Mouse (Mus musculus) neural tube, embryonic 13.5 days (tissue): ENCODE measurements around the gene Pgm3. TPM values are rescaled to one million over a fixed set of nuclear protein-coding genes. Genes with fewer than 3 reads are reported as not detected.

Experiments used
- ATAC-seq: fragments of 200-750 bp; cut with Nextera tagmentation; 2 replicates; pipeline ENCODE4 v1.8.0; 2017; ENCODE audit warnings: low read depth, mild to moderate bottlenecking, moderate TSS enrichment, moderate library complexity
- H3K27ac ChIP-seq: fragments of 300-500 bp; sonication (generic); replicated peaks from 2 replicates; pipeline ENCODE4 v1.5.1; 2015; ENCODE audit warnings: moderate library complexity, mild to moderate bottlenecking, inconsistent platforms
- H3K27me3 ChIP-seq: fragments of 300-500 bp; sonication (generic); 2 replicates; pipeline ENCODE4 v1.6.1; 2015; ENCODE audit warnings: mild to moderate bottlenecking, inconsistent platforms
- H3K36me3 ChIP-seq: fragments of 300-500 bp; sonication (generic); 2 replicates; pipeline ENCODE4 v1.6.1; 2015; ENCODE audit warnings: mild to moderate bottlenecking, inconsistent platforms
- H3K4me1 ChIP-seq: fragments of 300-500 bp; sonication (generic); replicated peaks from 2 replicates; pipeline ENCODE4 v1.6.1; 2015; ENCODE audit warnings: inconsistent platforms
- H3K4me2 ChIP-seq: fragments of 300-500 bp; sonication (generic); 2 replicates; pipeline ENCODE4 v1.6.1; 2015; ENCODE audit warnings: inconsistent platforms, mild to moderate bottlenecking, moderate library complexity
- H3K4me3 ChIP-seq: fragments of 300-500 bp; sonication (generic); 2 replicates; pipeline ENCODE4 v1.5.1; 2015; ENCODE audit warnings: mild to moderate bottlenecking, inconsistent platforms
- H3K9ac ChIP-seq: fragments of 300-500 bp; sonication (generic); 2 replicates; pipeline ENCODE4 v1.6.1; 2015; ENCODE audit warnings: moderate library complexity, mild to moderate bottlenecking, inconsistent platforms
- H3K9me3 ChIP-seq: fragments of 300-500 bp; sonication (generic); 2 replicates; pipeline ENCODE4 v1.6.1; 2016; ENCODE audit warnings: inconsistent platforms
- WGBS: fragments of 180-500 bp; shearing (Covaris S2); methylation state at CpG from one replicate; pipeline ENCODE4 v1.1.7; 2015; 5-methylcytosine and 5-hydroxymethylcytosine counted together
- polyA plus RNA-seq: library from polyadenylated mRNA; unstranded; fragments of >200 nt; fragmentation: Nextera tagmentation; extraction: Ambion mirVana; gene quantifications from 2 replicates; pipeline ENCODE4 v1.2.1, GENCODE M21; 2015

Pgm3 gene
- polyA plus RNA-seq, 1 experiment from 2014 or later, result 37.4 TPM

DNA sequence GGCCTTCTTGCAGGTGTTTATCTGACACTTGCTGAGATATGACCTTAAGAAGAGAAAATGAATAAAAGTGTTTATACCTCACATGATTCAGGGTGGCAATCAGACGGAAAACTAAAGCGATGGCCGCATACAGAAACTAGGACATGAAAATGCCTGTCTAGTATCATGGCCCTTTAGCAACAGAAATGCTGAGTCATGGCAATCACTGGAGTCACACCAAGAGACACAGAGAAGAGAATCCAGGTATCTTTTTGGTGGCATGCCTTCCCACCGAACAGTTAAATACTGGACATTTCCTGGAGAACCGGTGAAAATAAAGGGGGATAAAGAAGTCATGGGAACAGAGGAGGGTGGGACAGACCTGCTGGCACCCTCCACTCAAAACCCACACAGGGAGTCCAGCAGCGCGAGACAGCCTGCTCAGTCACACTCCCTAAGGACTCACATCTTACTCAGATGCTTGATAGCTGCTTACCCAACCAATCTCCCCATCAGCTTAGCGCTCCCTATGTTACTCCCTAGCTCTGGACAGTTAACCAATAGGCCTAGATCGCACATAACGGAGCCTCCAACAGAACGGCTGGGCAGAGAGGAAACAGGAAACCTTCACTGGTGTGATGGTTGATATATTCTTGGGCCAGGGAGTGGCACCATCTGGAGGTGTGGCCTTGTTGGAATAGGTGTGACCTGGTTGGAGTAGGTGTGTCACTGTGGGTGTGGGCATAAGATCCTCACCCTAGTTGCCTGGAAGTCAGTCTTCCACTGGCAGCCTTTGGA, 15.6 kb upstream of the Pgm3 start:
- H3K4me1 ChIP-seq, result no peaks in the 10 kb centered on the region
- H3K27ac ChIP-seq, result no peak overlapping the region
- H3K4me3 ChIP-seq, result no peak overlapping the region
- no peak overlapping the region for H3K9ac ChIP-seq
- ATAC-seq, result no peak
- H3K27me3 ChIP-seq, result no peaks in the 10 kb centered on the region
- no peaks in the 10 kb centered on the region for H3K36me3 ChIP-seq
- 91% methylated on average over 11 of the region's 11 CpGs for WGBS
- H3K9me3 ChIP-seq, result no peaks in the 10 kb centered on the region
- H3K4me2 ChIP-seq, result no peak overlapping the region

DNA sequence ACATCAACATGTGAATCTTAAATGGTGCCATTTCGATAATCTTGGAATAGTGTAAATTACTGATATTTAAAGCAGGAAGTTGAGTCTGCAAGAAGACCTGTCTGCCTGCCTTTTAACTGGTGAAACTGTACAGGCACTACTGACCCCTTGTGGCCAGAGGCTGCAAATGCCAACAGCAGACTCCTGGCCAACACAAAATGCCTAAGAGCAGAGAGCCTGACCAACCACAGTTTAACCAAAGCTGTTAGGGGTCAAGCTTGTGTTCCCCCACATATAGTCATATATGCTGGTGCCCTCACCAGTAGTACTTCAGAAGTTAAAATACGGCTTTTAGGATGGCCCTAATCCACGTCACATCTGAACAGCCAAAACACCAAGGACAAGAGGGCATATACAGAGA, 12.1 kb upstream of the Pgm3 start:
- Histone ChIP-seq H3K36me3 (no peaks in the 10 kb centered on the region), H3K4me3 (no peak overlapping the region), H3K9ac (no peak overlapping the region), H3K4me2 (no peak overlapping the region), H3K27me3 (no peaks in the 10 kb centered on the region), H3K27ac (no peak overlapping the region), H3K9me3 (no peaks in the 10 kb centered on the region), H3K4me1 (no peaks in the 10 kb centered on the region)
- ATAC-seq, result peak; percentile 43; the same call in 1 of the 2 replicates
- WGBS, result 61% methylated on average over 3 of the region's 3 CpGs

DNA sequence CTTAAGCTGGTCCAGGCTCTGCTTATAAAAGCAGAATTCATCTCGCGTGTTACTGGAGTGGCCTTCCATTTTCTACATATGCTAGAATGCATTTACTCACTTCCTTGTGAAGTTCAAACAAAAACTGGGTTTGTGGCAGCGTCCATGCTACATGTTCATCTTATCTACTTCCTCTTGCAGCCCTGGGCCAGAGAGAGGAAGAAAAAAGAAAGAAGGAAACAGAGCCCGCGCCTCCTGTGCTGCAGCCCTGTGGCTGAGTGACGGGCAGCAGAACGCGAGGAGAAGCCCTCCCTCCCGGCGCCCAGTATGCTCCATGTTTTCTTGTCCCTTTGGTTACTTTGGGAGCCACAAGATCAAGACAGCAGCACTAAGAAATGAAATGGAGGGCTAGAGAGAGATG, 8.0 kb upstream of the Pgm3 start:
- Histone ChIP-seq H3K4me1 (no peaks in the 10 kb centered on the region), H3K9me3 (no peaks in the 10 kb centered on the region), H3K27ac (no peak overlapping the region), H3K36me3 (no peaks in the 10 kb centered on the region), H3K9ac (no peak overlapping the region), H3K4me3 (no peak overlapping the region), H3K27me3 (no peaks in the 10 kb centered on the region), H3K4me2 (no peak overlapping the region)
- WGBS, result 93% methylated on average over 10 of the region's 10 CpGs
- no peak for ATAC-seq

DNA sequence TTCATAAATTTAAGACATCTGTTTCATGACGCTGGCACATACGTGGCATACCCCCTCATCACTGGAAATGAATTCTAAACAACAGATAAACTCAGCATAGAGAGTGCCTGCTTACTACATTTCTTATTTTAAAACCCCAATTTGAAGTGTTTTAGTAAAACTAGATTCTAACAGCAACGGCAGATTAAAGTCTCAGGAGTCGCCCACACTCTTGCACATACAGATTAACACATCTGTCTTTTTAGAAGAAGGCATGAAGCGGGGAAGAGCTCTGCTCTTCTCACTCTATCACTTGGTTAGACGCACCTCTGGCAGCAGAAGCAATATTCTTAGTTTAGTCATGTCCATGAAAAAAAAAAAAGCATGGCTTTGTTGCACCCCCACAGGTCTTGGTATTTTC, 3.5 kb upstream of the Pgm3 start:
- H3K9me3 ChIP-seq, result no peaks in the 10 kb centered on the region
- no peak overlapping the region for H3K4me2 ChIP-seq
- H3K27me3 ChIP-seq, result no peaks in the 10 kb centered on the region
- 89% methylated on average over 6 of the region's 6 CpGs for WGBS
- peaks cover 19% of the 10 kb centered on the region for H3K4me1 ChIP-seq
- ATAC-seq, result no peak
- H3K4me3 ChIP-seq, result no peak overlapping the region
- no peak overlapping the region for H3K27ac ChIP-seq
- no peaks in the 10 kb centered on the region for H3K36me3 ChIP-seq
- H3K9ac ChIP-seq, result no peak overlapping the region

DNA sequence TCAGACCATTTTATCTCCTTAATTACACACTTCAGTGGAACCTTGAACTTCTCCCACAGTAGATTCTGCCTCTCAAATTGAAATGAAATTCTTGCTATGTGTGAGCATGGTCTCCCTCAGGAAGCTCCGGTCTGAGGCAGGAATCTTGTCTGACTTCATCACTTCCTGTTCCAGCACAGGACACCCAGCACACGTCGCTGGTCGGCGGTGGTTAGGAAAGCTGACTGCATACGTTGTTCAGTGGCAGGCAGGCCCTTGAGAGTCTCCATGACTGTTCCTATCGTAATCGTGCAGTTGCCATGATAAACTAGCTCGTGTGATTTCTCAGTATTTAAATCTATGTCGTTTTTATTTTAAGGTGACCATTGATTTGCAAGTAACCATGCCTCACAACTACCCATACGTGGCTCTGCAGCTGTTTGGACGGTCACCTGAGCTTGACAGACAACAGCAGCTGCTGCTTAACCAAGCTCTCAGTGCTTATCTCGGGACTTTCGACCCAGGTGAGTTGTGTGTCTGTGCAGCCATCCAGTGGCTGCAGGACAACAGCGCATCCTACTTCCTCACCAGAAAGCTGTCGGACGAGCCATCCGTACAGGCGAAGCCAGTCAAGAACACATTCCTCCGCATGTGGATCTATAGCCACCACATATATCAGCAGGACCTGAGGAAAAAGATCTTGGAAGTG, 2.1 kb upstream of the Pgm3 start:
- WGBS, result 87% methylated on average over 20 of the region's 20 CpGs
- no peaks in the 10 kb centered on the region for H3K27me3 ChIP-seq
- ATAC-seq, result no peak
- H3K9me3 ChIP-seq, result no peaks in the 10 kb centered on the region
- H3K27ac ChIP-seq, result no peak overlapping the region
- H3K36me3 ChIP-seq, result peaks cover 8% of the 10 kb centered on the region
- no peak overlapping the region for H3K9ac ChIP-seq
- H3K4me2 ChIP-seq, result no peak overlapping the region
- peaks cover 21% of the 10 kb centered on the region for H3K4me1 ChIP-seq
- H3K4me3 ChIP-seq, result no peak overlapping the region

DNA sequence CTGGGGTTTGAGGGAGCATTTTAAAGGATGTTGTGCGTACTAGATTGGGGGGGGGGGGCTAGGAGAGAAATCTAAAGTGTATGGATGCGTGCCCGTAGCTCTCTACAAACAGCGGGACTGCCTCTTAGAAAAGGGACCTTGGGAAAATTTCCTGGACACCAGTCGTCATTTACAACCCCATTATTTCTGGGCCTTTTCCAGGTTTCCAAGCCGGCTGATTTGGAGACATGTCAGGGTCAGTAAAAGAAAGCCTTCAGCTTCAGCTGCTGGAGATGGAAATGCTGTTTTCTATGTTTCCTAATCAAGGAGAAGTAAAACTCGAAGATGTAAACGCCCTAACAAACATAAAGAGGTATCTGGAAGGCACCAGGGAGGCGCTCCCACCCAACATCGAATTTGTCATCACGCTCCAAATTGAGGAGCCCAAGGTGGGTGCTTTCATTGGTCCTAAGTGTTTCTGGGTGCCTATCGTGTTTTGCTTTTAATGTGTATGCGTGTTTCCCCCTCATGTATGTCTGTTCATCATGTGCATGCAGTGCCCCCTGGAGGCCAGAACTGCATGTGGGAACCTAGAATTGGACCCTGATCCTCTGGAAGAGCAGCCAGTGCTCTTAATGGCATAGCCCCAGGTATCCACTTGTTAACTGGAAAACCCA, 1.1 kb upstream of the Pgm3 start:
- peak overlapping the region; percentile 79 for H3K9ac ChIP-seq
- ATAC-seq, result peak; percentile 7
- H3K27me3 ChIP-seq, result no peaks in the 10 kb centered on the region
- no peak overlapping the region for H3K27ac ChIP-seq
- no peaks in the 10 kb centered on the region for H3K9me3 ChIP-seq
- peak overlapping the region; percentile 98 for H3K4me2 ChIP-seq
- H3K4me1 ChIP-seq, result peaks cover 21% of the 10 kb centered on the region
- WGBS, result 10% methylated on average over 13 of the region's 13 CpGs
- H3K4me3 ChIP-seq, result peak overlapping the region; percentile 68
- H3K36me3 ChIP-seq, result peaks cover 17% of the 10 kb centered on the region

DNA sequence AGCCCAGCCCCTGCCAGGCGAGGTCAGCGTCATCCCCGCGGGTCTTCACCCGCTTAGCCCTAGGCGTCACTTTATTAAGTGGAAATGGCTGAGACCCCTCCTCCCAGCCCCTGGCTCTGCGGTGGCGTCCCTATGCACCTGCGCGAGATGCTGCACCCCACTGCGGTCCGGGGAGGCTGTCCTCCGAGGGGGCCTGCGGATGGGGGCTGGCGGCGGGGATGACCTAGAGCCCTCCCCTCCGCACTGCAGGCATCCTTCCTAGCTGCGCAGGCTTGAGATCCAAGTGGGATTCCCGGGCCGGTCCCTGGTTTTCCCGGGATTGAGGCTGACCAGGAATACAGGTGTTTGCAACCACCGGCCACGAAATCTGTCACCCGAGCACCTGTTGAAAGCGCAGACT, 554 bp upstream of the Pgm3 start:
- WGBS, result under 1% methylated on average over 25 of the region's 25 CpGs
- ATAC-seq, result peak; percentile 67
- peaks cover 22% of the 10 kb centered on the region for H3K36me3 ChIP-seq
- H3K9ac ChIP-seq, result peak overlapping the region; percentile 79
- H3K4me2 ChIP-seq, result peak overlapping the region; percentile 98
- 0 out of 2 replicates have a peak overlapping the region, but pooled peaks have one; percentile 33 for H3K27ac ChIP-seq
- H3K4me3 ChIP-seq, result peak overlapping the region; percentile 68
- H3K9me3 ChIP-seq, result no peaks in the 10 kb centered on the region
- peaks cover 21% of the 10 kb centered on the region for H3K4me1 ChIP-seq
- no peaks in the 10 kb centered on the region for H3K27me3 ChIP-seq

DNA sequence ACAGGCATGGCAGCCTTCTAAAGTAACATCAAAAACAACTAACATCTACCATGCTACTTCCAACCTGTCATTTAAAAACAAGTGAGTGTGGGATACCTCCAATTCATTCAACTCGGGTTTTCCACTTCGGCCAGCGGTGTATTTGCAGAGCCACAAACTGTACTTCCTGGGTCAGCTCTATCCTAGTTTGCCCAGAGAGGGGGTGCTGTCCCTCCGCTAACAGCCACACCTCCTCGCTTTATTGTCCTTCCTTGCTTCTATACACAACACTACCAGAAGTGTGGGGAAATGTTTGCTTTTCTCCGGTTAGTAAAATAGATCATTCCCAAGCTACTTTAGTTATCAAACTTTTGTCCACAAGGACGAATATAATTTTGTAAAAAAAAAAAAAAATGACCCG, 696 bp downstream of the Pgm3 start:
- no peak overlapping the region for H3K27ac ChIP-seq
- peak overlapping the region; percentile 75 for H3K9ac ChIP-seq
- peak overlapping the region; percentile 98 for H3K4me2 ChIP-seq
- 16% methylated on average over 8 of the region's 8 CpGs for WGBS
- peak overlapping the region; percentile 68 for H3K4me3 ChIP-seq
- H3K9me3 ChIP-seq, result no peaks in the 10 kb centered on the region
- H3K36me3 ChIP-seq, result peaks cover 34% of the 10 kb centered on the region
- ATAC-seq, result no peak
- peaks cover 21% of the 10 kb centered on the region for H3K4me1 ChIP-seq
- no peaks in the 10 kb centered on the region for H3K27me3 ChIP-seq

DNA sequence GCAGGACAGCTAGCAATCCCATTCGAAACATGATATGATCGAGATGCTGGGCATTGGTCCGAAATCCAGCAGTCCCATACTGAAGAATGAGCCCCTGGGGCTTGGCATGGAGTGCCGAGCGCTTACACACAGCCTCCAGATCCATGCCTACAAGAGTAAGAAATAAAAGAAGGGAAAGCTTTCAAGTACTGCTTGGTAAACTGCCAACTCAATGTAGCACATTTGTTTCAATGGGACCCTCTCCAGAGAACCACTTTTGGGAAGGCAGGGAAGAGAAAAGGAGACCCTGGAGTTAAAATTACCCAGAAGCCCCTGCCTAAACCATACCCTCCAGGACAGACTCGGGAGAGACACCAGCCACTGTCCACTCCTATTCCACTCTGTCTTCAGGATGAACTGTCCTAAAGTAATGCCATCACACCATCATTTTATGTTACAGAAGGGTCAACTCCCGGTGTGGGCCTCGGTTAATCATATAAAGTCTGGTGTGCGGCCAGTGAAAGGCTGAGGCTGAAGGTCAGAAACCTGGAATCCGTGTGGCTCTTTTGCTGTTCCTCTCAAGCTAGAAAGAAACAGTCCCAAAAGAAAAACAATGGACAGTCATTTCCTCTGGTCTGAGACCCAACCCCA, 1.3 kb downstream of the Pgm3 start:
- Histone ChIP-seq H3K4me3 (peak overlapping the region; percentile 68), H3K27me3 (no peaks in the 10 kb centered on the region), H3K4me1 (peaks cover 21% of the 10 kb centered on the region), H3K9ac (peak overlapping the region; percentile 75), H3K9me3 (no peaks in the 10 kb centered on the region), H3K36me3 (peaks cover 39% of the 10 kb centered on the region), H3K4me2 (peak overlapping the region; percentile 98), H3K27ac (no peak overlapping the region)
- no peak for ATAC-seq
- WGBS, result 75% methylated on average over 10 of the region's 10 CpGs

DNA sequence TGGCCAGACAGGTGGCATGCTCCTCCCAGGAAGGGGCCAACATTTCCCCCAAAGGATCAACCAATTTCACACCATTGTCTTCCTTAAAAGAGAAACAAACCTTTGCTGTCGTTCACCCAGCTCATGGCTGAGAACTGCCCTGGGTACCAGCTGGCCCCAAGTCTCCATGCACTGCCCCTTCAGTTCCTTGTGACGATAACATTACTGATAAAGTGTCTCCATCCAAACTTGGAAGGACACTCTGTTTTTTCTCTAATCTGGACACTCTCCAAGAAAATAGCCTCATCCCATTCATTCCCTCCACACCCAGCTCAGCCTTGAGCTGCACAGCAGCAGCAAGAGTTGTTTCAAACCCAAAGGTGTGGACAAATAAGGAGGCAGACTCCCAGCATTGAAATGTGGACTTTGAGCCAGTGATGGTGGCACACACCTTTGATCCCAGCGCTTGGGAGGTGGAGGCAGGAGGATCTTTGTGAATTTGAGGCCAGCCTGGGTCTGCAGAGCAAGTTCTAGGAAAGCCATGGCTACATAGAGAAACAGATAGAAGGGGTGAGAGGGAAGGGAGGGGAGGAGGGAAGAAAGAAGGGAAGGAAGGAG, 2.2 kb downstream of the Pgm3 start:
- H3K4me3 ChIP-seq, result no peak overlapping the region
- H3K36me3 ChIP-seq, result peaks cover 49% of the 10 kb centered on the region
- no peak overlapping the region for H3K4me2 ChIP-seq
- H3K9ac ChIP-seq, result no peak overlapping the region
- no peak overlapping the region for H3K27ac ChIP-seq
- no peaks in the 10 kb centered on the region for H3K9me3 ChIP-seq
- no peaks in the 10 kb centered on the region for H3K27me3 ChIP-seq
- no peak for ATAC-seq
- WGBS, result 81% methylated on average over 3 of the region's 3 CpGs
- peaks cover 21% of the 10 kb centered on the region for H3K4me1 ChIP-seq

DNA sequence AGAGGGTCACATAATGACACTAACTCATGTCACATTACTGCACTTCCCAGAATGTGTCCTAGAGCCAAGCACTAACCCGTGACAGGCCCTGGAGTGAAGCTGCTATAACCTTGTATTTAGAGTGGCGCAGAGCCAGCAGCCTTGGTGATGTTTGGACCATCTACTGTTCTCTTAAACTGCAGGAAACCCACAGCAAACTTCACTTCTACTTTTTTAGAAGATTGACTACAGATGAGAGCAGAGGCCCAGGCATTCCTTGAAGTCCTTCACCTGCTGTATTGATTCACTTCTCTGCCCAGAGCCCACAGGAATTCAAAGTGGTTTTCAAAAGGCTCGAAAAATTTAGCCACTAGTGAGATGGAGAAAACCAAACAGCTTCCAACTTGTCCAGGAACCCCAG, 11.1 kb downstream of the Pgm3 start:
- Histone ChIP-seq H3K4me1 (no peaks in the 10 kb centered on the region), H3K9me3 (no peaks in the 10 kb centered on the region), H3K36me3 (peaks cover 91% of the 10 kb centered on the region), H3K4me3 (no peak overlapping the region), H3K9ac (no peak overlapping the region), H3K27ac (no peak overlapping the region), H3K27me3 (no peaks in the 10 kb centered on the region), H3K4me2 (no peak overlapping the region)
- no peak for ATAC-seq
- 82% methylated on average over 3 of the region's 3 CpGs for WGBS

DNA sequence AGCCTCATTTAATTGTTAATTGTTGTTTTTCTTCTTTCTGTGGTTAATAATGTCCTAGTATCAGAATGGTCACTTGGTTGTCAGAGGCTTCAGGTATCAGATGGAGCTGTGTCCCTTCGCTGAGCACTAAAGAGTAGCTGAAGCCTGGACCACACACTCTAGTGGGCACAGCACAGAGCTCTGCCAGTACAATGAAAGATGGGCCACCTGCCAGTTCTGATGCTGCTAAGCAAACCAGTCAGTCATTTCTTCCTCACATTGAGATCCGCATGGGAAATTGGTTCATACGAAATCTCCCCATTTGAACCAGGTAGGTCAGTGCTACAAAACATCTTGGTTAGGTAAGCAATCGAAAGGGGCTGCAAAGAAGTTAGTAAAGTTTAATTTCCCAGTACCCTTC, 17.0 kb downstream of the Pgm3 start:
- no peak for ATAC-seq
- no peaks in the 10 kb centered on the region for H3K4me1 ChIP-seq
- no peak overlapping the region for H3K9ac ChIP-seq
- no peak overlapping the region for H3K4me3 ChIP-seq
- H3K36me3 ChIP-seq, result peaks cover 86% of the 10 kb centered on the region
- WGBS, result 92% methylated on average over 4 of the region's 4 CpGs
- H3K27me3 ChIP-seq, result no peaks in the 10 kb centered on the region
- no peak overlapping the region for H3K27ac ChIP-seq
- H3K9me3 ChIP-seq, result no peaks in the 10 kb centered on the region
- H3K4me2 ChIP-seq, result no peak overlapping the region
